Mouse (Mus musculus) liver, embryonic 14.5 days (tissue): ENCODE data around the gene Sh3pxd2a.

ENCODE experiments used
- CTCF ChIP-seq: IDR thresholded peaks from 2 replicates; pipeline ENCODE4 v1.5.1; 2016; ENCODE audit warnings: antibody characterized with exemption, low read depth, control low read depth
- EP300 ChIP-seq: IDR thresholded peaks from 2 replicates; pipeline ENCODE4 v1.6.1; 2016; ENCODE audit warnings: antibody characterized with exemption, low read depth

DNA sequence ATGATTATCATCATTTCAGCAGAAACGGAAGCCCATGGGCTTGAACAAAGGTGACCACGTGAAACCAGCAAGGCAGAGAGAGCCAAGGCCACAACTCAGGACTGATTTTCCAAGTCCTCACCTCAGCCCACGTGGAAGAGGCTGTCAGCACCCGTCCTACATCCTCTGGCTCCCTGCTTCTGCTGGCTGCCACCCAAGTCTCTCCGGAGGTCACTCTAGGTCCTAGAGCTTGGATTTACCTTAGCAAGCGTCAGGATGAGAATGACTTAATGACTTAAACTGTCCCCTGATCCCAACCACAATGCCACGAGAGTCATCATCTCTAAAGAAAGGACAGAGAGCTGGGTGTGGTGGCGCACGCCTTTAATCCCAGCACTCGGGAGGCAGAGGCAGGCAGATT is 11.5 kb downstream of the Sh3pxd2a start:
- no peak for TF ChIP-seq EP300
- TF ChIP-seq CTCF, result no peak
